Comparison of ENCODE assay signal across 17 mouse cellular contexts in the genomic region with DNA sequence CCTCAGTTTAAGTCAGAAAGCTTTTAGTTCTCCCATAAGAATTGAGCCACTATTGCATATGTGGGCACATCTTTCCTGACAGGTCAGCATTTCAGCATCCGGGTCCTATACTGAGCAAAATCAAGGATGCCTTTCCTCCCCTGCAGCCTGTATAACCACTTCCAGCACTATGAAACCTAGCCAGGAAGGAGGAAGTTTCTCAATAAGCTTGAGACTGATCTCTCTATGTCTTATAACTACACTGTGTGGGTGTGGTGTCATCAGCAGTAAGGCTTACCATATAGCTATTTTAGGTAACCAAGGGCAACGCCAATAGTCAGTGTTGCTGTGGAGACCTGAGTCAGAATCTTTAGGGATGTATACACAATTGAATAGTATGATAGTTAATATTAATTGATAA. TPM values are rescaled to one million over a fixed set of nuclear protein-coding genes. Genes with fewer than 3 reads are reported as not detected.
DNase-seq lines count a peak whose midpoint lies in the region; ATAC-seq lines count a peak whose summit lies in the region.
"Had no signal": no experiment of that assay in that cellular context is flagged by ENCODE, and none has a peak within 500 bp of the region (broad histone marks: within the 10 kb centered on the region; RNA-seq: fewer than 3 reads in every experiment).

No protein-coding gene starts in this region.

- DNase-seq in fat pad, adult 2 months (ENCODE audit: extremely low read depth, low read depth, low spot score): peak; percentile 18
- no peak for DNase-seq in T-cell, adult 2 months (ENCODE audit: low spot score)
- DNase-seq in adrenal gland, postnatal 25 days: no peak
- DNase-seq: adrenal gland, adult 8-10 months; adrenal gland, postnatal 14 days; cerebellum, adult 11 months; cerebellum, adult 18-20 months; cerebellum, adult 8-10 months; cerebellum, adult 9-11 months; cerebellum, postnatal 25 days; forebrain, postnatal 0 days had no signal

- peak; percentile 73 for ATAC-seq in granulocyte monocyte progenitor cell, adult 5-6 weeks (replicated peaks; ENCODE audit: poor library complexity, severe bottlenecking)
- peak; percentile 80 for ATAC-seq in megakaryocyte progenitor cell, adult 5-6 weeks (replicated peaks; ENCODE audit: poor library complexity)
- ATAC-seq: activated CD4-positive, CD25-positive, alpha-beta regulatory T cell, adult 4 months; forebrain, embryonic 13.5 days; forebrain, embryonic 15.5 days; forebrain, postnatal 0 days had no signal

RNA-seq across cellular contexts. Expression of a gene that starts 22.3 kb away (rescaled TPM):
- total RNA-seq in granulocyte monocyte progenitor cell, adult 5-6 weeks (2014; fragmentation: Nextera tagmentation): 32.2 and 34.1 TPM in 2 replicates
- total RNA-seq in granulocyte monocyte progenitor cell, adult 5-6 weeks (2017): 21.5 and 26.1 TPM in 2 replicates
- total RNA-seq in megakaryocyte progenitor cell, adult 5-6 weeks (2015): 36.2 and 42.3 TPM in 2 replicates
- 22.0 and 25.5 TPM in 2 replicates for total RNA-seq in megakaryocyte progenitor cell, adult 5-6 weeks (2017)
- total RNA-seq in adrenal gland, postnatal 25 days (2021): 0.12 TPM in 1 of 2 replicates, not detected in the other
- total RNA-seq: MEL had no signal

RNA-seq across cellular contexts. Expression of a gene that starts 48.8 kb away (rescaled TPM):
- 2.6 and 4.4 TPM in 2 replicates for total RNA-seq in granulocyte monocyte progenitor cell, adult 5-6 weeks (2014; fragmentation: Nextera tagmentation)
- 5.5 and 13.1 TPM in 2 replicates for total RNA-seq in granulocyte monocyte progenitor cell, adult 5-6 weeks (2017)
- 2.0 and 3.3 TPM in 2 replicates for total RNA-seq in megakaryocyte progenitor cell, adult 5-6 weeks (2015)
- 5.2 and 5.8 TPM in 2 replicates for total RNA-seq in megakaryocyte progenitor cell, adult 5-6 weeks (2017)
- 61.8 and 69.3 TPM in 2 replicates for total RNA-seq in adrenal gland, postnatal 25 days (2021)
- total RNA-seq: MEL had no signal

Comparison
In these comparisons a context has a peak if more than half of its experiments do, and no peak if none do; other contexts are left out.
1. RNA of a gene that starts 22.3 kb away (total RNA-seq): 22.0 to 42.3 TPM in megakaryocyte progenitor cell, adult 5-6 weeks and 21.5 to 34.1 TPM in granulocyte monocyte progenitor cell, adult 5-6 weeks; 0.12 TPM in adrenal gland, postnatal 25 days; every median in the first group is over 10 times any median in the second.